Mouse (Mus musculus) kidney, adult 2 months (tissue): ENCODE results near the gene Pkp1.

Experiments used
- CTCF ChIP-seq: fragments of 200-500 bp; conservative IDR thresholded peaks from 2 replicates; pipeline ENCODE4 v1.5.1; 2011; ENCODE audit warnings: low read depth, mild to moderate bottlenecking, control low read depth, low read length, moderate library complexity, mixed read lengths; ENCODE audit not compliant: insufficient read depth, insufficient read length
- POLR2A ChIP-seq: fragments of 200-500 bp; IDR thresholded peaks from one replicate; pipeline ENCODE4 v1.6.1; 2011; ENCODE audit warnings: low read depth, low read length, control low read depth

DNA sequence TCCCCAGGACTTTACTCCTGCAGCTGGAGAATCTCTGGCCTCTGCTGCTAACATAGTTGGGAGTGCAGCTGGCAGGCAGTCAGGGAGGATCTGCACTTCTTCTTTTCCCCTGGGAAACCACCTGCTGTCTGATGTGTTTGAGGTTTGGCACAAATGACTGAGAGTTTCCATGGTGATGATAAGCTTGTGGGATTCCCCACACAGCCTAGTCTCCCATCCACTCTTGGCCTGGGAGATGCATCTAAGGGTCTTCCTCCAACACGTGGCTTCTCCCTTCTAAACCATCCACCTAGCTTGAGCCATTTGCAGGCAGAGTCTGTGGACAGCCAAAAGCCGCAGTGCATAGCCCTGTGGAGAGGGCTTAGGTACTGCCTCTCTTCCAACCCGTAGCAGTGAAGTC lies 10.9 kb upstream of the Pkp1 start:
- no peak for TF ChIP-seq CTCF
- TF ChIP-seq POLR2A, result no peak
